Mouse (Mus musculus): ENCODE data around the gene Mkks. TPM values are rescaled to one million over a fixed set of nuclear protein-coding genes. Genes with fewer than 3 reads are reported as not detected.
A peak's percentile ranks its signal among the peaks of the same experiment; 100 is the strongest.
"Not testable (repeated sequence)": the region's sequence is repeated elsewhere in the genome, so short reads cannot be mapped to it uniquely, and the experiment has no call there.

Gene Mkks
- 10 to 100 TPM; 16.7 to 18.9 TPM for total RNA-seq (2021)
- long read RNA-seq, transcript Mkks-202 (6 exons, 3,178 nt), result major isoform, 13 of 17 reads
- long read RNA-seq, partial matches to known transcripts, result 2 of 17 reads
- long read RNA-seq, other reads (novel, unspliced or antisense), result 2 of 17 reads

DNA sequence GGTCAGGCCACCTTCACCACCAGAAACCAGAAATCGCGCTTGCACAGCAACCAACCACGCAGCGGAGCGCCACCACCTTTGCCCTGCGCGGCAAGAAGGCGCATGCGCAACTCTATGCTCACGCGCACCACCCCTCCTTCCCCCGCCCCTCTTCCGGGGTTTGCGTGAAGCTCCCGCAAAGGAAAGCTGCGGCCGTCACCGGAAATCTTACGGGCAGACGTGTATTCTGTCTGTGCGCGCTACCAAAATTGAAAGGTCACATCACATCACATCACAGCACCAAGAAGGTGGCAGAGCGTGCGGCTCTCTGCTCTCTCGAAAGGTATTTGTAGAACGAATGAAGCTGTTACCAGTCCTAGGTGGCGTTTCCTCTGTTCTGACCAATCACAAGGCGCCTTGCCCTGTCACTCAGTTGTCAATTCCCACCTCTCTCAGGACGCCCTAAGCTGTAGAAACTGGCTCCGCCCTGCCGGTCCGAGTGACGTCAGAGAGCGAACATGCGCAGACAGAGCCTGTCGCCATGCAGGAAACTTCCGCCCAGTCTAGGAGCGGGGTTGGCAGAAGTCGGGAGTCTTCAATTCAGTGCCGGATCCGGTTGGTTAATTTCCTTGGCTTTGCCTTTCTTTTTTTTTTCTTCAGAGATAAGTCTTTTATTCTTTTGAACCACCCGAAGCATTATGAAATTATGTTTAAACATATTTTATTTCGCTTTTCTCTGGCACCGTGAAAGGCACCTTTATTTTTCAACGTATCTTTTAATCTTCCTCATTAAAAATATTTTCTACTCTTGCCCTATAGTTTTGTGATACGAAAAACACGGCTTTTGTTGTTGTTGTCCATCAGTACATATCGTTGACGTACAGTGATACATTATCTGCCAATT is at the start of gene Mkks, which contains the start of the genes Slx4ip and AL731706.1:
Gene Mkks, minus strand, starts transcription at position 322 of the 883 bp plus-strand sequence.
Gene Slx4ip, plus strand, starts transcription at position 151 of the 883 bp plus-strand sequence.
Gene AL731706.1, minus strand, starts transcription at position 322 of the 883 bp plus-strand sequence.
- peak; percentile 98 to 99 for DNase-seq (ENCODE audit: low spot score in 2 of 2)

GRCm38 (mm10) chr2:136938249-136938648 is 47.1 kb upstream of the Mkks start:
- no peak for DNase-seq (ENCODE audit: low spot score in 2 of 2)

GRCm38 (mm10) chr2:136936391-136937288 is 45.5 kb upstream of the Mkks start:
- DNase-seq (ENCODE audit: low spot score in 2 of 2), result no peak

DNA sequence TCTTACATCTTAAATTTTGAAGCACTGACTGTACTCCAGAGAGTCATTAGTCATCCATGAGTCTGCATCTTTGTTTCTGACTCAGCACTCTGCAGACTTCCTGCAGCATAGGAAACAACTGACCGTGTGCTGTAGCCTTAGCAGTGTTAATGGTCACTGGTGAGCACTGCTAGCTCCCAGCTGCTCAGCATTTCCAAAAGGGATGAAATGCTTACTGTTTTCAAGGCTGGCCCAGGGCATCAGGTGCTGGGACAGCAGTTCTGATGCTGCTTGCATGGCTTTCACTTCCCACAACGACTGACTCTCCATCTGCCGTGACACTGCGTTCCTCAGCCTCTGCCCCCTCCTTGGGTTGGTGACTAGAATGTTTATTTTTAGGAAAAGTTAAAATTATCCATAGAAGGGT is 29.8 kb upstream of the Mkks start:
- DNase-seq (ENCODE audit: low spot score in 2 of 2), result peak in 1 of 2 experiments; percentile 16

- DNase-seq (ENCODE audit: low spot score in 2 of 2), result no peak
Observed at GRCm38 (mm10) chr2:136920257-136920993, 29.2 kb upstream of the Mkks start.

DNA sequence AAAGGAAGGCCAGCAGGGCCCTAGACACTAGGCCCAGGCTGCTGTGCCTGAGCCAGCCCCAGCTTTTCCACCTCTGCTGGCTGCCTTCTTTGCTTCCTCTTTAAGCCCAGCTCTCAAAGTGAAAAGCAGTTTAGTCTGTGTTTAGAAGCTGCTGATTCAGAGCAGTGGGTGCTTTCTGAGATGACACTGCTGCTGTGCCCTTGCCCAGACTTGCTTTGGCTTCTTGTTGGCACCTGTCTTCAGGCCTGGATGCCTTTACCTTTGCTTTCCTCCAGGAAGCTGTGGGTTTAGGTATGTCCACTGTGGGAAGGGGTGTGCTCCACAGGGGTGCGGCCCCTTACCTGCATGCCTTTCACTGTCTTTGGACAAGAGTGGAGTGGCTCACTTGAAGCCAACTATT is 28.2 kb upstream of the Mkks start:
- DNase-seq (ENCODE audit: low spot score in 2 of 2), result no peak

DNA sequence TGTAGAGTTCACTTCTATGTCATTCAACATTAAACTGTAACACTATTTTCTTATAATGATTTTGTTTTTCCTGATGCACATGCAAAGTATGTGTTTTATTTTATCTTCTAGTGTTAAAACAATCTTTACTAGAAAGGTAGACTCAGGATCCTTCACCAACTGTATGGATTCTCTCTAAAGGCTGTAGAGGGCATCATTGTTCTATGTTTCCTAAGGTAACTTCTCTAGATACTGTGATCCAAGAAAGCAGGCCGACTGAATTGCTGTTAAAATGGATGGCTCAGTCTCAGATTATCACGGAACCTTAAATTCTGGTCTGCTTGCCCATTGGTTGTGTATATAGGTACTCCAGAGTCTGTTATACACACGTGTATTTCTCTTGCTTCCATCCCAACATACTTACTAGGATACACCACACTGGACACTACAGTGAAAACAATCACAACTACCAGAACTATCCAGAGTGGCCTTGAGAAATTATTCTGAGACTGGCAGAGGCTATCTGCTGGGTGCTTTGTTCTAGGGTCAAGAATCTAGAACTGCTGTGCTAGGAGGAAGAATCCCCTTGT is 23.2 kb upstream of the Mkks start:
- no peak for DNase-seq (ENCODE audit: low spot score in 2 of 2)

- DNase-seq (ENCODE audit: low spot score in 2 of 2), result no peak
Observed at GRCm38 (mm10) chr2:136913021-136913420, 21.8 kb upstream of the Mkks start.

GRCm38 (mm10) chr2:136911958-136912411 is 20.8 kb upstream of the Mkks start:
- no peak for DNase-seq (ENCODE audit: low spot score in 2 of 2)

DNA sequence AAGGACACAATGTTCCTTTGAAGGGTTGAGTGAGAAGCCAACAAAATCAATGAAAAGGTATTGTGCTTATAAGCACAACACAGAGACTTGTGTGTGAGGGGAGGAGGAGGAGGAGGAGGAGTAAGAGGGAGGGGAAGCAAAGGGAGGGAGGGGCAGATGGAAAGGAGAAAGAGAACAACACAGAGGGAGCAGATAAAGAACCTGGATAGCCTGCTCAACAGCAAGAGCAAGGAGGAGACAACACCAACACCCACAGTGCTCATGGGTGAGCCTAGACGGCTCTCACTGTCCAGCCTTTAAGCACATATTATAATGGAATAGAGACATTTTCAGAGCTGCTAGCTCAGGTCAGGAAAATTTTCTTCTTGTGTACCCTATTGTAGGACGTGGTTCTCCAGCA is 18.1 kb upstream of the Mkks start:
- no peak for DNase-seq (ENCODE audit: low spot score in 2 of 2)

DNA sequence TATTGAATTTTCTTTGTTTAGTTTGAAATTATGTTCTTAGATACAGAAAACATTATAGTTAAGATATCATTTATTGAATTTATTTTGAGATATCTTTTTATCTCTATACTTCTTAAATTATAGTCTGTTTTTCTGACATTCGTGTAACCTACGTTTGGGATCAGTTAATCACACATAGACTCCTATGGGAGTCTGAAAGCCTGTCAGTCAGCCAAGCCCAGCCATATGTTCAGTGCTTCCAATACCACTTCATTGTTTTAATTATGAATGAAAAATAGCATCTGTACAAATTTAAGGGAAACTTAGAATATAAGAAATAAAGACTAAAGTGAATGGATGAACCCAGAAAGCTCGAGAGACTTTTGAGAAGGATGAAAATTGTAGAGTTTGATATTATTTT is 17.4 kb upstream of the Mkks start:
- DNase-seq (ENCODE audit: low spot score in 2 of 2), result no peak

GRCm38 (mm10) chr2:136896131-136896530 is 4.9 kb upstream of the Mkks start:
- no peak for DNase-seq (ENCODE audit: low spot score in 2 of 2)

GRCm38 (mm10) chr2:136894494-136894893 is 3.3 kb upstream of the Mkks start:
- no peak for DNase-seq (ENCODE audit: low spot score in 2 of 2)

- peak; percentile 96 for DNase-seq (ENCODE audit: low spot score in 2 of 2)
Observed at GRCm38 (mm10) chr2:136891951-136892371, 772 bp upstream of the Mkks start.

GRCm38 (mm10) chr2:136890716-136891067 is 497 bp downstream of the Mkks start:
- DNase-seq (ENCODE audit: low spot score in 2 of 2), result not testable (repeated sequence)

- peak; percentile 40 to 61 for DNase-seq (ENCODE audit: low spot score in 2 of 2)
Observed at GRCm38 (mm10) chr2:136886846-136887245, 4.3 kb downstream of the Mkks start.

GRCm38 (mm10) chr2:136885579-136885978 is 5.6 kb downstream of the Mkks start, which contains the start of gene AL731706.2:
Gene AL731706.2, minus strand, starts transcription at chr2:136885679.
- DNase-seq (ENCODE audit: low spot score in 2 of 2), result no peak

DNA sequence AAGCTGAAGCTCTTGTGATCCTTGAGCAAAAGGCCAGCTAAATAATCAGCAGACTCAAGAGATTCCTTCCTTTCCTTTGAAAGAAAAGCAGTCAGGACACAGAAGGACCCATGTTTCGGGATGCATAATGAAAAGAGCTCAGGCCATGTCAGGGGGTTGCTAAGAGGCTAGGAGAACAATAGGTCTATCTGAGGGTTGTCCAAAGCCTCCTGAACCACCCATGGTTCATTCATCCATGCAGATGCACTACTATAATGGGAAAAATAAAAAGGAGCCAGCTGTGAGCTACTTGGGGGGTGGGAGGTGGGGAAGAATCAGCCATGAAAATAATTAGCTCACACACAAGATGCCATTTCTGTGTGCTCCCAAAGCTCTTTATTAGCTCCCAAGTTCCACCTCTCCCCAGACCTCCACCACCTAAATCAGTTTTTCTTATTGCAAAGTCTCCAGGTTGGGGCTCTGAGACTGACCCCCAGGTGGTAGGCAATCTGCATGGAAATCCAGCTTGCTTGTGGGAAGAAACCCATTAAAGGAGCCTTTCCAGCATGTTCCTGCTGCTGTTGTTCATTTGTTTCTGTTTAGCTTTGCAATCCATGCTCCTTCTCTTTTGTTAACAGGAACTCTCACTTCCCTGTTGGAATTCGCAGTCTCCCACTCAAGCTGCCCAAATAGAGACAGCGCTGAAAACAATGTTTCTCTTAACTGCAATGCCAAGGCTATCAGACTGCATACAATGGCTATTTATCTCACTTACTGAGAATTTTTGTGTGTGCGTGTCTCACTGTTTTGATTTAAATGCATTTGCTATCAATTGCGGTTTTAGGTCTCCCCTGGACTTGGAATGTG is 36.4 kb downstream of the Mkks start:
- peak in 1 of 2 experiments; percentile 9 for DNase-seq (ENCODE audit: low spot score in 2 of 2)

DNA sequence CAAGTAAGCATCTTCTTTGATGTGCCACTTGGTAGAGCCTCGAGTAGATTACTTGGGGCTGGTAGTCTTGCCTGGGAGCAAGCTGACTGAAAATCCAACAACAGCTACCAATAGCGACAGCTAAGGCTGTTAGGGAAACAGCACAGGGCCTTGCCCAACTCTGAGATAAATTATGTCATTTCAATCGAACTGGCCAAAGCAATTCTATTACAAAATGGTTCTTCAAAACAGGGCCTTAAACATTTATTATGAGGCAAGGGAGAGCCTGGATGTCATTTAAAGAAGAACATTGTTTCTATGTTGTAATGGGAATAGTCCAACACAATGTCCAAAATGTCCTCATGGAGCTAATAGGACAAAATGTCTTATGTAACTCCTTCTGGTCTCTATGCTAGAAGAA is 40.8 kb downstream of the Mkks start:
- DNase-seq (ENCODE audit: low spot score in 2 of 2), result no peak
